Mouse (Mus musculus) hindbrain, embryonic 12.5 days (tissue): ENCODE results near the gene Calml4. TPM values are rescaled to one million over a fixed set of nuclear protein-coding genes. Genes with fewer than 3 reads are reported as not detected.

Experiments
- ATAC-seq: fragments of 200-750 bp; cut with Nextera tagmentation; 2 replicates; pipeline ENCODE4 v1.8.0; 2017; ENCODE audit warnings: moderate TSS enrichment; ENCODE audit not compliant: low FRiP score
- H3K27ac ChIP-seq: fragments of 300-500 bp; sonication (generic); 2 replicates; pipeline ENCODE4 v1.5.1; 2016; ENCODE audit warnings: mild to moderate bottlenecking
- H3K27me3 ChIP-seq: fragments of 300-500 bp; sonication (generic); 2 replicates; pipeline ENCODE4 v1.6.1; 2016; ENCODE audit warnings: mild to moderate bottlenecking
- H3K36me3 ChIP-seq: fragments of 300-500 bp; sonication (generic); 2 replicates; pipeline ENCODE4 v1.6.1; 2016; ENCODE audit warnings: mild to moderate bottlenecking
- H3K4me1 ChIP-seq: fragments of 300-500 bp; sonication (generic); 2 replicates; pipeline ENCODE4 v1.6.1; 2016
- H3K4me2 ChIP-seq: fragments of 300-500 bp; sonication (generic); replicated peaks from 2 replicates; pipeline ENCODE4 v1.6.1; 2016; ENCODE audit warnings: mild to moderate bottlenecking
- H3K4me3 ChIP-seq: fragments of 300-500 bp; sonication (generic); 2 replicates; pipeline ENCODE4 v1.5.1; 2016; ENCODE audit warnings: mild to moderate bottlenecking
- H3K9ac ChIP-seq: fragments of 300-500 bp; sonication (generic); 2 replicates; pipeline ENCODE4 v1.6.1; 2016; ENCODE audit warnings: mild to moderate bottlenecking, moderate library complexity
- H3K9me3 ChIP-seq: fragments of 300-500 bp; sonication (generic); replicated peaks from 2 replicates; pipeline ENCODE4 v1.6.1; 2016; ENCODE audit warnings: mild to moderate bottlenecking
- WGBS: fragments of 180-500 bp; shearing (Covaris S2); methylation state at CpG from one replicate; pipeline ENCODE4 v1.1.7; 2016; 5-methylcytosine and 5-hydroxymethylcytosine counted together
- polyA plus RNA-seq: library from polyadenylated mRNA; unstranded; fragments of >200 nt; fragmentation: Nextera tagmentation; extraction: Ambion mirVana; gene quantifications from 2 replicates; pipeline ENCODE4 v1.2.1, GENCODE M21; 2016

Calml4 gene
- polyA plus RNA-seq, 1 experiment from 2014 or later, result 11.8 TPM

GRCm38 (mm10) chr9:62924886-62925610, 67.2 kb downstream of the Calml4 start:
- 92% methylated on average over 2 of the region's 2 CpGs for WGBS
- H3K4me1 ChIP-seq, result no peaks in the 10 kb centered on the region
- H3K27ac ChIP-seq, result no peak overlapping the region
- H3K4me3 ChIP-seq, result no peak overlapping the region
- H3K9me3 ChIP-seq, result no peaks in the 10 kb centered on the region
- 0 out of 2 replicates have a peak, but pooled peaks cover 2% of the 10 kb centered on the region for H3K36me3 ChIP-seq
- no peak overlapping the region for H3K4me2 ChIP-seq
- no peak overlapping the region for H3K9ac ChIP-seq
- no peak for ATAC-seq
- no peaks in the 10 kb centered on the region for H3K27me3 ChIP-seq

Other genes starting within 250 kb of the Calml4 start
- 4.6 and 5.8 TPM in 2 replicates for gene Itga11, start 180.3 kb upstream of the Calml4 start, polyA plus RNA-seq
- gene Fem1b, start 46.1 kb upstream of the Calml4 start, polyA plus RNA-seq, result 55.7 and 60.4 TPM in 2 replicates
- gene Cln6, start 19.3 kb upstream of the Calml4 start, polyA plus RNA-seq, result 8.6 and 8.8 TPM in 2 replicates
- 62.3 and 64.8 TPM in 2 replicates for gene Pias1, start 129.8 kb downstream of the Calml4 start, polyA plus RNA-seq